Mouse (Mus musculus) spleen, postnatal 14 days (tissue): ENCODE data around the gene Apip.

Source experiments
- DNase-seq, 2 experiments: peaks; one replicate each; pipeline ENCODE4 v3.0.0; 2021 to 2022; ENCODE audit warnings: low spot score in 2 of 2

The Apip gene

DNA sequence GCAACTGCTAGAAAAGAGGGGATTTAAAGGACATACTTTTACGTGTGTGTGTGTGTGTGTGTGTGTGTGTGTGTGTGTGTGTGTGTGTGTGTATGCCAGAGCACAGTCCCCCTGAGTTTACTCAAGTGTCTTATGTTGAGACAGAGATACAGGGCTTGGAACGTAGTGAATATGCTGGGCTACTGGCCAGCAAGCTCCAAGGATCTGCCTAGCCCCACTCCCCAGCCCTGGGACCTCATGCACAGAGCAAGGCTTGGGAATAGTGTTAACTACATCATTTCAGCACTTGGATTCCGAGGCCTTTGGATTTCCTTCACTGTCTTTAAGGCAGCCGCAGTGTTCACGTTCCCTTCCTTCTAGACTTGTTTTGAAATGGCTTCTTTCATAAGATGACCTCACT, 29.1 kb downstream of the Apip start:
- no peak for DNase-seq

DNA sequence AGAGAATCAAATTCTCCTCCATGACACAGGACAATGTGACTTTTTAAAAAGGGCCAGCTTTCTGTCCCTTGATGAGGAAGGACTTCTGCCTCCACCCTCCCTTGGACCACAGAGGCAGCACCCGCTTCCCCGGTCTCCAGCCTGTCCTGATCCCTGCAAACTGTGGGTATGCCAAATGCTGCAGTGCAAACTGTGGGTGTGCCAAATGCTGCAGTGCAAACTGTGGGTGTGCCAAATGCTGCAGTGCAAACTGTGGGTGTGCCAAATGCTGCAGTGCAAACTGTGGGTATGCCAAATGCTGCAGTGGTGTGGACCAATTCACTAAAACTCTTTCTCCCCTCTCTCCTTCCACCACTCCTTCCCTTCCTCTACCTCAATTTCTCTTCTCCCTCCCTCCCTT, 32.7 kb downstream of the Apip start:
- DNase-seq, result no peak

DNA sequence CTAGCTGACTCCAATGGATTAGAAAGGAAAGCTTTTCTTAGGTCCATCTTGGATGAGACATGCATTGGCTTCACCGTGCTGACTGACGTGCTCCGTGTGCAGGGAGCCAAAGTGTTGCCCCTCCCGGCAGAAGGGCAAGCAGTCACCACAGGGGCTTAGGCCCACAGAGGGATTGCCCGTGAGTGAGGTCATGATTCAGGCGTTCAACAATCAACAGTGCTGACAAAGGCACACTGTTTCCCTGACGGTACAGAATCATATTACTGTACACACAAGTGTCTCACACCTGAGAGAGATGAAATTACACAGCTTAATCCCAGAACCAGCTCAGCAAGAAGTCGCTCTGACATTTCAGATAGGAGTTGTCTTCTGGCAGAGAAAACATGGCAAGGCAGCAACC, 38.2 kb downstream of the Apip start:
- no peak for DNase-seq

DNA sequence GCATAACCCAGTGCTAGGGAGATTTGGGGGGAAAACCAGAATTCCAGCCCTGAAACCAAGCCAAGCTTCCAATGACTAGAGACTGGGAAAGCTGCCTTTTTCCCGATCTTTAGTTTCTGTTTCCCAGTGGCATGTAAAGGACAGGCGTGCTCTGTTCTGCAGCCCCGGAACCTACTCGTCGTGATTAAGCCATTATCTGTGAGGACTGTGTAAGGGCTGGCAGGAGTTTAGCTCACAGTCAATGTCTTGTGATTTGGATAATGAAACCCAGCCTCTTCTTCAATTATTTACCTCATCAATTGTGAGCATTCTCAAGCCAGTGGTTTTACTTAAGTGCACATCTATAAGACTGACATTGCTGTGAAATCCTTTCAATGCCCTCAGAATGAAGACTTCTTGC, 43.7 kb downstream of the Apip start:
- DNase-seq, result no peak

DNA sequence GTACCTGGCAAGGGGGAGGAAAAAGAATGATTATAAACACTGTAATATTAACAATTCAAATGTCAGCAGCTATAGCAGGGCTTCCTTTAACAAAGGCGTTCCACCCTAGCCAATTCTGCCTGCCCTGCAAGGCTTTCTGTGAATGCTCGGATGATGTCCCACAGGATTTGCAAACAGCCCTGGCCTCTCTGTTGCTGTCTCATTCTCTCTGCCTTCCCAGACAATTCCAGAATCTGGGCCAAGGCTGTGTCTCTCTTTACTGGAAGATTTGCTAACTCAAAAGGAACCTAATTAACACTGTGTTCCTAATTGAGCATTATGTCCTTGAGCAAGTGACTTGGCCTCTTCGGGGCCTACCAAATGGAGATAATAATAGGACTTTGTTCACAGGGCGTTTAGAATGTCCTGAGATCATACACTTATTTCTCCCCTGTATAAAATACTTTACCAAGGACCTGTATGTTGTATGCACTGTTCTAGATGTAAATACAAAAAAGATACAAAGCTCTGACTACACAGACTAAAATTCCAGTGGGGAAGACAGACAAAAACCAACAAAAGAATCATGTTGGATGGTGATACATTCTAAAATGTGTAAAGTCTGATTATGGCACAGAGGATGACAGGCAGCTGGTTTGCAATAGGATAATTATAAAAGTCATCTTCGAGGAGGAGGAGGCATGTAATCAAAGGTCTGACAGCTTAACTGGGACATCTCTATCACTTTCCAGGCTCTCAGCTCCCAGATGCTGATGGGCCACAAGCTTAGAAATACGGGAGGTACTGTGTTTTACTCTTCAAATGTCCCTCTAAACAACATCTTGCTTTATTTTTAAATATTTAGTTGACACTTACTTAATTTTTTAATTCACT, 45.1 kb downstream of the Apip start:
- no peak for DNase-seq

DNA sequence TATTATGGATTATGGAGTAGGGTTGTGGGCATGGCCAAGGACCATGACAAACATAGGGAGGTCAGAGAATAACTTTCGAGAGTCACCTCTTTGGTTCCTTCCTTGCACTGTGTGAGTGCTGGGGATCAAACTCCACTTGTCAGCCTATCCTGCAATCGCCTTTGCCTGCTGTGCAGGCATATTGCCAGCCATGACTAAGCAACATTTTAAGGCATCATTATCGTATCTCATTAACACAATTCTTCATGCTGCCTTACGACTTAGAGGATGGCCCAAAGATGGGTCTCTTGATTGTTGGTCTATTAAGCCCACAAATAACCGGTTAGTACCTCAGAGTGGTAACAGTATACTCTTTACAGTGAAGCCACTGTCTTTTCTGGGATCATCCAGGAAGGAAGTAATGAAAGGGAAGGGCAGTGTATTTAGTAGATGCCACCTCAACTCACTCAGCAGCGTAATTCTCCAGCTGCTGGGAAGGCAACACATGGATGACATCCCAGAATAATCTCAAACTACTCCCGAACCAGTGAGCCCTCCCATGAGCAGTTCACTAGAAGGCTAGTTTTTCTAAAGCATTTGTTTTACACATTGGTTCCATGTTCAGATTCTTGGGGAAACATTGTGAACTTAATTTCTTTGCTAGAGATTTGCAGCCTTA, 45.9 kb downstream of the Apip start:
- DNase-seq, result peak; percentile 17 to 52

DNA sequence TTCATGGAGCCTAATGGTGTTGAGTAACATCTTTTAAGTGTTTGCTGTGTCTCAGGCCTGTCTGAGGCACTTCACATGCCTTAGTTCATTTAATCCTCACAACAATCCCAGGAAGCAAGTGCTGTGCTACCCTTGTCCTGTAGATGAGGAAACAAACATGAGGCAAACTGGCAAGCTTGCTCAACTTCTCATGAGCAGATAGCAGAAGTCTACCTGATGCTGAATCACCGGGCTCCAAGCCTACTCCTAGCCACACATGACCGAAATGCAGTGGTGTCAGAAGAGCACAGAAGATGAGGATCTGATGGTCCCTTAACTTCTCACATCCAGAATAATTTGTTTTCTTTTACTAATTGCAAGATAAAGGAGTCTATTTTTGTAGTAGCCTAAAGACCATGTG, 56.2 kb downstream of the Apip start:
- DNase-seq, result no peak

DNA sequence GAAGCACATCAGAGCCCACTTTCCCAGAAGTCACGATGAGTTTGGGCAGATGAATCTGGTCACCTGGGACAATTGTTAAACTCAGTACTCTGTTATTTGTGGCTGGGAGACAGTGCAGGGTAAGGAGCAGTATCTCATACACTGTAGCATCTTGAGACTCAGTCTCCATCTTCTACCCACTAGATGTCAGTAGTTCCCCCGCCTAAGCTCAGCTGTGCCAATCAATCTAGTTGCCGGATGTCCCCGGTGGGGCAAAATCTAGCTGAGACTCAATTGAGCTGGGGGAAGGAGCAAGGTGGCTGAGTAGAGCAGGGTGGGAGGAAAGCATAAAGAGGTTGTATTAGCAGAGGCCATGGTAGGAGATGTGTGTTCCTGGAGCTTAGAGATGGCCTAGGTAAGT, 57.7 kb downstream of the Apip start:
- DNase-seq, result no peak

DNA sequence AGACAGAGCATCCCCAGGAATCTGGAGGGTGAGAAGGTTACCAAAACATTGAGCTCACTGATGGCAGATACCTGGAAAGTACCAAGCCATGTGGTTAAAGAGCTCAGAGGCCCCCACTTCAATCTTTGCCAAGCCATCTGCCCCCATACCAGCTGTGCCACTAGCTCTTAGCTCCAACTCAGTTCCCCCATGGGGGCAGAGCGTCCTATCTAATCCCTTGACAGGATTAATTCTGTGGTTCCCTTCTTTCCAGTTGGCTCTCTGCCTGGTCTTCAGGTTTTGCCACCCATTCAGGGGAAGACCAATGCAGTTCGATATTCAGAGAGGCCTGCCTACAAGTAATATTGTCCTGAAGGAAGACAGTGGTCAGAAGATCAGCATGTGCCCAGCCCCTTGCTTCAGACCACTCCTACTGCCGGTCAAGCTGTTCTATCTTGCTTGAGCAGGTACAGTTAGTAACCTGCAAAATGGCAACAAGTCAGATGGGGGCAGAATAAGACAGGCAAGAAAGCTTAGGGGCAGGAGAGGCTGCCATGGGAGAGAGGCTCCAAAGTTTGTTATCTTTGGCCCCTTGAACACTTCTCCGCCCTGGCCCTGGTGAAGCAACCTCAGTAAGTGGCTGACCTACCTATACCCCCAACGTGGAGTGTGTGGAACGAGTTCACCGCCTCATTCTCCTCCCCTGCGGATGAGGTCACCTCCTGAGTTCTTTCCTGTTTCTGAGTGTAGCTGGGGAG, 65.2 kb downstream of the Apip start:
- no peak for DNase-seq
